Mouse (Mus musculus) frontal cortex, postnatal 10 days (tissue): ENCODE data around the gene Wasl.

Source experiments
- DNase-seq, 2 experiments: peaks; one replicate each; pipeline ENCODE4 v3.0.0; 2022; ENCODE audit warnings: low spot score in 2 of 2, mixed read lengths in 1 of 2

Wasl gene

DNA sequence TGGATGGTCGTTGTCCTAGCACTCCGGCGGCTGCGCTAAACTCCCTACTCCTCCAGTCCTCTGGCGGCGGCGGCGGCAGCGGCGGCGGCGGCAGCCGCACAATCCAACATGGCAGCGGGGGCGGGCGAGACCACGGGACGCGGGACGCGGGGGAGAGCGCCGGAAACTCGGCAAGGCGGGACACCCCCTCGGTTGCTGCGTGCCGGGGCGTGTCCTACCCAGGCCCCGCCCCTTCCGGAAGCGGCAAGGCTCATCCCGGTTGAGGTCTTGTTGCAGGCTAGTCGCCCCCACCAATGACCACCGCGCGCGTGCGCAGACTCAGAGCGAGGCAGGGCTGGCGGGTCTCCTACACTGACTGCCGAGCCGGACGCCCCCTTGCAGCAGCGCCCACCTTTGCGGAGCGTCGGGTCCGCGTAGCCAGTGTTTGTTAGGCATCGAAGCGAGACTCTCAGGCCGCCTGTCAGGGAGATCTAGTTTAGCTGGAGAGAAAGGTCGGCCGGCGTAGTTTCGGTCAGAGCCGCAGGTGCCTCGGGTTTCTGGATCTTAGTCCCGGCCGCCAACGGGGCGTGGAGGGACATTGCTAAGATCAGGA, at the start of gene Wasl:
Gene Wasl (minus strand): TSS at position 143 of the 592 bp plus-strand sequence.
- DNase-seq: peak; percentile 99

- DNase-seq: no peak
Observed at GRCm38 (mm10) chr6:24707499-24707898, 42.7 kb upstream of the Wasl start.

DNA sequence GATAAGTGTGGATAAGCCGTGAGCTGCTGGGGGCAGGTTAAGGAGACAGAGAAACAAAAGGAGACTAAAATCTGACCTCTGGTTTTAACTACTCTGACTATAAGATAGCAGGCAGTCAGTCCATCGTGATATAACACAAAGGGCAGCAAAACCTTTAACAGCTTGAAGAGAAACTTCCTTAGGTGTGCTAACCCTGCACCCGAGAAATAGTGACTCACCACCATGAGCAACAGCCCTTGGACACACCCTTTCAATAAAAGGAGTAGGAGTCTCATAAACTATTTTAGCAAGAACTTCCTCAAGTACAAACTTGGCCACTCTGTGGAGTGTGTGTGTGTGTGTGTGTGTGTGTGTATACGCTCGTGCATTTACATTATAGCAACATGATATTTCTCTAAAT, 42.3 kb upstream of the Wasl start:
- DNase-seq: no peak

DNA sequence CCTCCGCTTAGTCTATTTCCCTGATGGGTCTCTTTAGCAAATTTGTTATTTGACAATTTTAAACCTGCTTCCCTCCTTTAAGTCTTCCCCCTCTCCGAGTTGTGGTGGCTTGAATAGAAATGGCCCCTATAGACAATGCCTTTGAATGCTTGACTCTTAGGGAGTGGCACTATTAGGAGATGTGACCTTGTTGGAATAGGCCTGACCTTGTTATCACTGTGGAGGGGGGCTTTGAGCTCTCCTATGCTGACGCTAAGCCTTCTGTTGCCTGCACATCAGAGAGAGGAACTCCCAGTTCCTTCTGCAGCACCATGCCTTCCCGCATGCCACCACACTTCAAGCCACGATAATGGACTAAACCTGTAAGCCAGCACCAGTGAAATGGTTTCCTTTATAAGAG, 32.4 kb upstream of the Wasl start:
- DNase-seq: no peak

DNA sequence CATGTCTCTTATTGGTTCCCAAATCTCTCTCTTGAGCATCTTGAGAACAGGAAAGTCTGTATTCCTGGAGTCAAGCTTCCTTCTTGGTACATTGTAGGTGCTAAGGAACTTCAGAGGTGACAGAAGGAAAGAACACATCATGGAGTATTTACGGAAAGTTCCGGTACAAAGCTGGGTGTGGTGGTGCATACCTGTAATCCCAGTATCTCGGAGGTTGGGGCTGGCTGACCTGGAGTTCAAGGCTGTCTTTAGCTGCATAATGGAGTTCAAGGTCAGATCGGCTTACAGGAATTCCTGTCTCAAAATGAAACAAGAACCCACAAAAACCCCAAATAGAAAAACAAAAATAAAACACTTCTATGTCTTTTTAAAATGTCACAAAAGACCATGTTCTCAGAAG, 31.3 kb upstream of the Wasl start:
- no peak for DNase-seq

DNA sequence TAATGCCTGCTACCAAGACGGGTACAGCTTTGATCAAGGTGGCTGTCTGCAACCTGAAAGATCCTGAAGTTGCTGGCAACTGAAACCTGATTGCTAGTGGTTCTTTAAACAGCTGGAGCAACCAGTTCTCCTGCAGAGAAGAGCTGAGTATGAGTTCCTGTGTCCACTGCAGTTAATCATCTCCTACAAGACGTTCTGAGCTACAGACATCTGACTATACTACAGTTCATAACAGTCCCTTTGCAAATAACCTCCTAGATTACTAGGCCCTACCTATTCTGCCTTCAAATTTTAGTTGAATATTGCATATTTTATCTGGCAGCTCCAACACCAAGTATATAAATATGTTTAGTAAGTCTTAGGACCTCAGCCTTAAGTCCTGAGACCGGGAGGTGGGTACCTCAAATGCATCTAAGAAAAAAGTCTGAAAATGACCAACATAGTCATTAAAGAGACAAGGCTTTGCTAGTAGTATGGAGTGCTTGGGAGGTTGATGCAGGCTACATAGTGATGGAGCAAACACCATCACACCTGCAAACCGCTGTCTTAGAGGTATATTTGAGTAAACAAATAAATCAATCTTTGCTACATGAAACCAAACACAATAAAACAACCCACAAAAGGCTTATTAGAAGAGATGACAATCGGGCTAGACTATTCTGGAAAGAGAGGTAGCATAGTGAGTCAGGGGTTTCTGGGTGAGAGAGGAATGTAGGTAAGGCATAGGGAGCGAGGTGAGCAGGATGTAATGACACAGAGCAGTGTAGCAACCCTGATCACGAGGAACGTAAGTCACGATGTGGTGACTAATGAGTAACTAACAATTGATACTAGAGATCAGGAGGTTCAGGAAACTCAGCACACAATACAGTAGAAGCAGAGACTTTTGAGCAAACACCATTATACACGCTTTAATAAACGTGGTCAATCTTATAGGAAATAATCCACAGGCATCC, 29.9 kb upstream of the Wasl start:
- DNase-seq: no peak

GRCm38 (mm10) chr6:24687871-24688270, 23.1 kb upstream of the Wasl start:
- no peak for DNase-seq

GRCm38 (mm10) chr6:24683113-24683512, 18.3 kb upstream of the Wasl start:
- no peak for DNase-seq

DNA sequence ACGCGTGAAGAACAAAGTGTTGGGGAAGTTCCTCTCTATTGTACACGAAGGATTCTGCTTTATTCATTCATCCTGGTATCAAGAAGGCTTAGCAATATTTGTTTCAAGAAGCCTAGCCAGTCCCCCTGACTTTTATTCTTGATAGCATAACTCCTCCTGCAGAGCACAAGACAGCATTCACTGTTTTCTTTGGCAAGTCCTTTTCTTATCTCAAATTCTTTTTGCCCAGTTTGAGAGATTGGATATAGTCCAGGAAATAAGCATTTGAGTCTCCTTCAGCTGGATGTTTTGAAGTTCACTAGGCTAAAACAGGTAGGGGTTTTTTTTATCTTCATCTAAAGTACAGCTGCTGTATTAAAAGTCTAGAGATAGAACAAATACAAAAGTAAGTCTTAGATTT, 3.0 kb upstream of the Wasl start:
- no peak for DNase-seq

DNA sequence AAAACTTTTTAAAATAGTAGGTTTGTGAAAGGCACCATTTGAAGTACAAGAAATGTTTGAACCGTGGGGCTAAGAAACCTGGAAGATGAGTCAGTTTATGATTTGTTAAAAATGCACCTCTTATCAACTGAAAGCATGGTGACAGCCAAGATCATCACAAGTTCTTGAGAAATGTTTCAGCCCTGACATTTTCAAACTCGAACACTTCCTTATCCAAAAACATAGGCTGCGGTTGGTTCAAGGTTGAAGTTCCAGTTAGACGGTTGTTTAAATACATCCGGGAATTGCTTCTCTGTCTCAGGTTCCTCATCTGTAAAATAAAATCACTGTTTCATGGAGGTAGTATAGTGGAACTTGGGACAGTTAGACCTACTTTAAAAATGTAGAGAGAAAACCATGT, 1.4 kb upstream of the Wasl start:
- DNase-seq: no peak

GRCm38 (mm10) chr6:24664133-24664866, 509 bp downstream of the Wasl start:
- DNase-seq: peak; percentile 44 to 45

GRCm38 (mm10) chr6:24663196-24664132, 1.3 kb downstream of the Wasl start:
- DNase-seq: peak in 1 of 2 experiments; percentile 14

- no peak for DNase-seq
Observed at GRCm38 (mm10) chr6:24662483-24662882, 2.3 kb downstream of the Wasl start.

DNA sequence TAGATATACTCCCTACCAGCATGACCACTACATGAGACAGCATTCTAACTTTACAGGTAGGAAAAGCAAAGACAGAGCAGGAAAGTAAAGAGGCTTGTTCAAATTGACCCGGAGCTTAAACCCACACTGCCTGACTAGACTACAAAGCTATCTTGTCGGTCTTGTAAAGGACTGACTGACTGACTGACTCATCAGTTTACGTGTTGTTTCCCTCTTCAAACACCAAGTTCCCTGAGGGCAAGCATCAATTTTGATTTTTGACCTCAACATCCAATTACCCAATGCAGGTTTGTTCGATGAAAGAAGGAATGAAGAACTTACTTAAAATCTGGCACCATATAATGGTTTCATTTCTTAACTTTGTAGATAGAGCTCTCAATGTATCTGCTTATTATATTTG, 2.9 kb downstream of the Wasl start:
- DNase-seq: no peak

DNA sequence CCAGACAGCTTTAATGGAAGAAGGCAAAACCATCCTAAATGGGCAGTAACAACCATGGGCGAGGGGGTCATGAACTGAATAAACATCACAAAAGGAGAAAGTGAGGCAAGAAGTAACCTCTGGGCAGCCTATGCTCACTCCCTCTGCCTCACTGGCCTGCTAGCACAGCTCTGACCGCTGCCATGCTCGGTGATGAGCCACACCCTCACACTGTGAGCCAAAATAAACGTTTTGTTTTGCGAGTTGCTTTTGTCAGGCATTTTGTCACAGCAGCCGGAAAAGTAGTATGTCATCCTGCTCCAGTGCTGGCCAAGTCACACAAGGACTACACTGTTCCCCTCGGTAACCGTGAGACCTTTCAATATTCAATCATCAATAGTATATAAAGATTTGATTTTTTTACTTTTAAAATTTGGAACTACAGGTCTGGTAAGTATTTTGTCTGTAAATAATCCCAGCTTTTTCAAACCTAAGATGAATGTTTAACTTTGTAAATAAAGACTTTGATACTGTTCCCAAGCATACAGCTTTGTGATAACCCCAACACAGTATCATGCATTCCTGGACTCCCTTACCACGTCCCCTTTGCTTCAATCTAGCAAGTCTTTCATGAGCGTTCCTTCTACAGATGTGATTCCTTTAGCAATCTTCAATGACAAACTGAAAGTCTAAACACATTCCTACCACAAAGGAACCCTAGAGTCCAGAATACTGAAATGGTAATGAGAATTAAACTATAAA, 7.0 kb downstream of the Wasl start:
- DNase-seq: no peak

DNA sequence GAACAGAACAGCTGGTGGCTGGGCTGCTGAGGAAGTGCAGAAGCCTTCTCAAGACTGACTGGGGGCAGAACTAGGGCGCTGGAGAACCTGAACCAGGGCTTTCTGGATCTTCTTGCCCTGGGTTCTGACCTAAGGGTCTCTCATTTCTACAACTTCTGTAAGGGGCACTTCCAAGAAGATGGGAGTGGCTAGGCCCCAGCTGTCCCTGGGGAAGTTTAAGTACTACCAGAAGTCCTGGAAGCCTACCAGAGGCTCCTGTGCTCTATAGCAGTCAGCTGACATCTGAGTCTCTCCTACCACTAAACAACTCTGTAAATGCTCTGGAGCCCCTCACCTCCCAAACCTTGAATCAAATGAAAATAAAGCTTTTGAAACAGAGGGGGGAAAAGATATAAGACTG, 8.7 kb downstream of the Wasl start:
- no peak for DNase-seq

- no peak for DNase-seq
Observed at GRCm38 (mm10) chr6:24651538-24651937, 13.3 kb downstream of the Wasl start.

- DNase-seq: no peak
Observed at GRCm38 (mm10) chr6:24650719-24651118, 14.1 kb downstream of the Wasl start.

DNA sequence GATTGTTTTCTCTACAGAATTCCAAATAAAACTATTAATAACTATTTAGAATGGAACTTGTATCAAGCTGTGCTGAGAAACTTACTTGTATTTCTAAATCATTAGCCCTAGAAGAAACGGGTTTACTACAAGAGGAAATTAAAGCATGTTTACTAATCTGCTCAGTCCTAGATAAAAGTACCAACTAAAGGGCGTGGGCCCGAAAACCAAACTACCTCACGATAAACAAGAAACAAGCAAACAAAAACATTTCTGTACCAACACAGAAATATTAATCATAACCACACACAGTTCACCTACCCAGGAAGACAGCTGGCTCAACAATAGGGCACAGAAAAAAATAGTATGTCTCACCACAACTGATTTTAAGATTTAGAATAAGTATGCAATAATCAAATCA, 16.4 kb downstream of the Wasl start:
- DNase-seq: no peak

DNA sequence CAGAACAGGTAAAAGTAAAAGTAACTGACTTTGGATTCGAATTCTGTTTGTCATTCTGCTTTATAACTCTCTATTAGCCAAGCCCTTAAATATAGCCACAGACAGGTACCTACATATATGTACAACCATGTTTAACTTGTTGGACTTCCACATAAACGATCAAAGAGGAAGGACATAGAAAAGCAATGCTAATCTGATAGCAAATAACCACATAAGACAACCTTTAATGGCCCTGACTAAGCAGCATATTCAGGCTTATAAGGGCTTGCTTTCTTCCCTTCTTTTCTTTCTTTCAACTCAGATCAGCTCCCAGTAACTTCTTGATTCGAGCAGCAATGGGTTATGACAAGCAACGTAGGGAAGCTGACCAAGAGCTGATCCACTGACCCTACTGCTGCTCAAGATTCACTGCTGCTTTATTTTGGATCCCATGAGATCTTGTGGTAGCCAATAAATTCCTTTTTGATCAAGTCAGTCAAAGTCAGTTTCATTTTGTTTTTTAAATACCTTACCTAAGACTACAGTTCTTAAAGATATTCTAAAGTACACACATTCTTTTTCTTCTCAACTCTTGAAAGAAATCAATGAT, 17.6 kb downstream of the Wasl start:
- DNase-seq: no peak
